Mouse (Mus musculus) neural tube, embryonic 11.5 days (tissue): ENCODE measurements around the gene Gm17571. TPM values are rescaled to one million over a fixed set of nuclear protein-coding genes. Genes with fewer than 3 reads are reported as not detected.

ENCODE experiments used
- ATAC-seq: fragments of 200-750 bp; cut with Nextera tagmentation; 2 replicates; pipeline ENCODE4 v1.8.0; 2017; ENCODE audit warnings: moderate number of reproducible peaks, mild to moderate bottlenecking, moderate TSS enrichment, moderate library complexity; ENCODE audit not compliant: insufficient read depth, low FRiP score, low TSS enrichment
- DNase-seq: peaks from one replicate; pipeline ENCODE4 v3.0.0-alpha.2; 2015; ENCODE audit warnings: low spot score
- H3K27ac ChIP-seq: fragments of 300-500 bp; sonication (generic); 2 replicates; pipeline ENCODE4 v1.5.1; 2014; ENCODE audit warnings: low read depth, mild to moderate bottlenecking, low read length
- H3K27me3 ChIP-seq: fragments of 300-500 bp; sonication (generic); 2 replicates; pipeline ENCODE4 v1.6.1; 2014; ENCODE audit warnings: mild to moderate bottlenecking, low read length, mixed read lengths; ENCODE audit not compliant: control insufficient read depth, insufficient read depth
- H3K36me3 ChIP-seq: fragments of 300-500 bp; sonication (generic); 2 replicates; pipeline ENCODE4 v1.6.1; 2014; ENCODE audit warnings: mild to moderate bottlenecking, low read length, moderate library complexity, mixed read lengths; ENCODE audit not compliant: control insufficient read depth, insufficient read depth
- H3K4me1 ChIP-seq: fragments of 300-500 bp; sonication (generic); 2 replicates; pipeline ENCODE4 v1.6.1; 2014; ENCODE audit warnings: low read length, mixed read lengths; ENCODE audit not compliant: control insufficient read depth, insufficient read depth
- H3K4me2 ChIP-seq: fragments of 300-500 bp; sonication (generic); 2 replicates; pipeline ENCODE4 v1.6.1; 2014; ENCODE audit warnings: low read depth, mild to moderate bottlenecking, moderate library complexity
- H3K4me3 ChIP-seq: fragments of 300-500 bp; sonication (generic); 2 replicates; pipeline ENCODE4 v1.5.1; 2014; ENCODE audit warnings: low read depth, low read length
- H3K9ac ChIP-seq: fragments of 300-500 bp; sonication (generic); 2 replicates; pipeline ENCODE4 v1.6.1; 2014; ENCODE audit warnings: mild to moderate bottlenecking, low read length
- H3K9me3 ChIP-seq: fragments of 300-500 bp; sonication (generic); 2 replicates; pipeline ENCODE4 v1.6.1; 2016; ENCODE audit warnings: low read length; ENCODE audit not compliant: control insufficient read depth
- WGBS: fragments of 180-500 bp; shearing (Covaris S2); extraction: QIAGEN DNeasy Blood & Tissue Kit; methylation state at CpG from one replicate; pipeline ENCODE4 v1.1.7; 2014; 5-methylcytosine and 5-hydroxymethylcytosine counted together
- polyA plus RNA-seq: library from polyadenylated mRNA; unstranded; fragments of >200 nt; fragmentation: Nextera tagmentation; extraction: Ambion mirVana; gene quantifications from 2 replicates; pipeline ENCODE4 v1.2.1, GENCODE M21; 2014

Gene Gm17571
- polyA plus RNA-seq, 1 experiment from 2014 or later, result not detected

GRCm38 (mm10) chr9:13465358-13466020, 18.9 kb upstream of the Gm17571 start:
- 69% methylated on average over 4 of the region's 4 CpGs for WGBS
- no peak overlapping the region for H3K27ac ChIP-seq
- DNase-seq, result no peak
- no peaks in the 10 kb centered on the region for H3K36me3 ChIP-seq
- H3K4me1 ChIP-seq, result peaks cover 3% of the 10 kb centered on the region; the same call in 1 of the 2 replicates
- H3K4me3 ChIP-seq, result no peak overlapping the region
- H3K9ac ChIP-seq, result no peak overlapping the region
- no peaks in the 10 kb centered on the region for H3K27me3 ChIP-seq
- H3K9me3 ChIP-seq, result no peaks in the 10 kb centered on the region
- no peak overlapping the region for H3K4me2 ChIP-seq
- no peak for ATAC-seq

- no peak overlapping the region for H3K9ac ChIP-seq
- H3K9me3 ChIP-seq, result no peaks in the 10 kb centered on the region
- no peaks in the 10 kb centered on the region for H3K27me3 ChIP-seq
- H3K4me2 ChIP-seq, result no peak overlapping the region
- no peaks in the 10 kb centered on the region for H3K36me3 ChIP-seq
- no peaks in the 10 kb centered on the region for H3K4me1 ChIP-seq
- ATAC-seq, result no peak
- no peak for DNase-seq
- 100% methylated on average over 1 of the region's 1 CpGs for WGBS
- H3K27ac ChIP-seq, result no peak overlapping the region
- H3K4me3 ChIP-seq, result no peak overlapping the region
Measured at GRCm38 (mm10) chr9:13460926-13461325, 14.4 kb upstream of the Gm17571 start.

- Histone ChIP-seq H3K27me3 (no peaks in the 10 kb centered on the region), H3K9ac (no peak overlapping the region), H3K36me3 (no peaks in the 10 kb centered on the region), H3K4me1 (no peaks in the 10 kb centered on the region), H3K4me3 (no peak overlapping the region), H3K9me3 (no peaks in the 10 kb centered on the region), H3K27ac (no peak overlapping the region), H3K4me2 (no peak overlapping the region)
- no peak for ATAC-seq
- no peak for DNase-seq
- WGBS, result 82% methylated on average over 3 of the region's 3 CpGs
Measured at GRCm38 (mm10) chr9:13460012-13460411, 13.5 kb upstream of the Gm17571 start.

DNA sequence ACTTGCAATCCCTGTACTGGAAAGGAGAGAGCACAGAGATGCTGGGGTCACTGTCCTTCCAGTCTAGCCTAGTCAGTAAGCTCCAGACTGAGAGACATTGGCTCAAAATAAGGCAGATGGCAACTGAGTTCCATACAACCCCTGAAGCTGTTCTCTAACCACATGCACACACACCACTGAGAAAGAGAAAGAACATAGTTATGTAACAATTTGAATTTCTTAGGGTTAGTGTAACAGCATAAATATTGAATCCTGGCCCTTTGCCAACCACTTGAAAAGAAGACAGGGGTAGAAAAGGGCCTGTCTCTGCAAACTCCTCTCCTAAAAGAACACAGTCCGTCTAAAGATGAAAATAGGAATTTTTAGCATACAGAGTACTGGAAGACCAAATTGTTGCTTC, 12.8 kb upstream of the Gm17571 start:
- Histone ChIP-seq H3K9me3 (no peaks in the 10 kb centered on the region), H3K9ac (no peak overlapping the region), H3K4me2 (no peak overlapping the region), H3K27me3 (no peaks in the 10 kb centered on the region), H3K27ac (no peak overlapping the region), H3K36me3 (no peaks in the 10 kb centered on the region), H3K4me3 (no peak overlapping the region), H3K4me1 (no peaks in the 10 kb centered on the region)
- ATAC-seq, result no peak
- DNase-seq, result no peak
- 84% methylated on average over 1 of the region's 1 CpGs for WGBS

- no peak for DNase-seq
- H3K4me2 ChIP-seq, result no peak overlapping the region
- H3K36me3 ChIP-seq, result no peaks in the 10 kb centered on the region
- H3K9me3 ChIP-seq, result no peaks in the 10 kb centered on the region
- no peak overlapping the region for H3K9ac ChIP-seq
- H3K4me3 ChIP-seq, result no peak overlapping the region
- 72% methylated on average over 6 of the region's 6 CpGs for WGBS
- H3K27me3 ChIP-seq, result no peaks in the 10 kb centered on the region
- no peaks in the 10 kb centered on the region; the same call in 1 of the 2 replicates for H3K4me1 ChIP-seq
- H3K27ac ChIP-seq, result no peak overlapping the region
- no peak for ATAC-seq
Measured at GRCm38 (mm10) chr9:13457774-13458173, 11.2 kb upstream of the Gm17571 start.

DNA sequence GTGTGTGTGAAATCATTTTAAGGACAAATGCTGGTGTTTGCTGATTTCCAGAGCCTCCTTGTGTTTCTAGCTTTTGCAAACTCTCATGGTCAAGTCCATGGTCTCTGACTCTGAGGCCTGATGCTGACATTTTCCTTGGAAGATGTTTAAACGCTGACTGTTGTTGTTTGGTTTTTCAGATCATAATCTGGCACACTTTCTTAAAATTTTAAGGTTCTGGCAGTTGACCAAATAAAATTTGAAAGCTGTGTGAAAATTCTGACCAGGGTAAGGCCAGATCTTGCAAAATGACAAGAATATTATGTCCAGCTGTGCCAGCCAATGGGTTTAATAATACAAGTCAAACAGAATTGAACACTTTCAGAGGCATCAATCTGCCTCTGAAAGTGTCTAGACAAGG, 8.7 kb upstream of the Gm17571 start:
- ATAC-seq (no peak), DNase-seq (no peak)
- no peaks in the 10 kb centered on the region for H3K36me3 ChIP-seq
- H3K27ac ChIP-seq, result no peak overlapping the region
- H3K4me2 ChIP-seq, result no peak overlapping the region
- H3K9ac ChIP-seq, result no peak overlapping the region
- no peak overlapping the region for H3K4me3 ChIP-seq
- 84% methylated on average over 1 of the region's 1 CpGs for WGBS
- H3K9me3 ChIP-seq, result no peaks in the 10 kb centered on the region
- H3K4me1 ChIP-seq, result no peaks in the 10 kb centered on the region; the same call in 1 of the 2 replicates
- H3K27me3 ChIP-seq, result no peaks in the 10 kb centered on the region

DNA sequence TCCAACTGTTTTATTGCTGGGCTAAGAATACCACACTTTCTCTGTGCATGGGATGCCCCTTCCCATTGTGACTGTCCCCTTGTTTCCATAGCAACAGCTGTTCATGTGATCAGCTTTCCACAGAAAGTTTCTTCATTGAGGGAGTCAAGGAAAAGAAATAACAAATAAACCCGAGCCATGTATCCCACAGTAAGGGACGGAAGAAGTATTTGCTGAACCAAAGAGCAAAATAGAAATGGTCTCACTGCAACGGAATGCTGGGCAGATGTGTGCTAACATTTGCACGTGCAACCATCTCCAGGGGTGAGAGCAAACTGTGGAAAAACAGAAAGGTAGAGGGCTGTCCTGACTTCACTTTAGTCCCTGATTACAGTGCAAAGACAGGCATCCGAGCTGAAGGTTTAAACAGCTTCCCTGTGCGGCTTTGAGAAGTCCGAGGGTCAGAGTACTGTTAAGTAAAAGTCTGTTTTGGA, 8.1 kb upstream of the Gm17571 start:
- 18% methylated on average over 7 of the region's 7 CpGs for WGBS
- ATAC-seq (peak; percentile 55; the same call in 1 of the 2 replicates), DNase-seq (peak; percentile 18)
- H3K9ac ChIP-seq, result no peak overlapping the region
- H3K4me1 ChIP-seq, result no peaks in the 10 kb centered on the region; the same call in 1 of the 2 replicates
- no peak overlapping the region for H3K27ac ChIP-seq
- no peaks in the 10 kb centered on the region for H3K27me3 ChIP-seq
- no peak overlapping the region for H3K4me3 ChIP-seq
- no peaks in the 10 kb centered on the region for H3K9me3 ChIP-seq
- no peak overlapping the region for H3K4me2 ChIP-seq
- no peaks in the 10 kb centered on the region for H3K36me3 ChIP-seq

DNA sequence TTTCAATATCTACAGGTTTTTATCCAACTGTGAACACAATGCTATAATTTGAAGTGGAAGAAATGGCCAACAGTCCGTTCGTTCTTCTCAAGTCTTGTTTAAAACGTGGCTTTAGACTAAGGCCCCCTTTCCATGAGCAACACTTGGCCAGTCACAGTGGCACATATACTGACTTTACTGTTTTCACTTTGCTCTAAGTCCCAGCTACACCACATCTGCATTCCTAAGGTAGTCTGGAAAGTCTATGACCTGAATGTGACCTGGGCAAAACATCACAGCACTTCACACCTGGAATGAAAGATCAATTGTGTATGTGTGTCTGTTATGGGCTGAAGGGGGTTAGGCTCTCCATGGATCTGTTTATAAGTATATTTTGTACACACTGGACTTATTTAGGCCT, 2.2 kb upstream of the Gm17571 start:
- Histone ChIP-seq H3K27ac (no peak overlapping the region), H3K27me3 (no peaks in the 10 kb centered on the region), H3K9me3 (no peaks in the 10 kb centered on the region), H3K4me2 (no peak overlapping the region), H3K4me3 (no peak overlapping the region), H3K9ac (no peak overlapping the region), H3K36me3 (no peaks in the 10 kb centered on the region), H3K4me1 (no peaks in the 10 kb centered on the region)
- ATAC-seq, result no peak
- no peak for DNase-seq
- WGBS, result 95% methylated on average over 3 of the region's 3 CpGs

DNA sequence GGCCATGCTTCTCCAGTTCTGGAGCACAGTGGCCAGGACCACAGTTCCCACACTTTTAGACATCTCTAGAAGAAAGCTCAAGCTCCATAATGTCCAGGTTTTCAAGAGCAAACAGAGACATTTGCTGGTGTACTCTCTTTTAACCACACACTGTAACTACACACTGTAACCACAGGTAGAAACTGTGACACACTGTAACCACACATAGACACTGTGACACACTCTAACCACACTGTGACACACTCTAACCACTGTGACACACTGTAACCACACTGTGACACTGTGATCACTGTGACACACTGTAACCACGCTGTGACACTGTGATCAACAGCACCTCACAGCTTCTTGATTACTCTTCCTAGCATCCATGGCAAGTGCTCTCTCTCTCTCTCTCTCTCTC, 317 bp downstream of the Gm17571 start:
- ATAC-seq (no peak), DNase-seq (no peak)
- H3K4me2 ChIP-seq, result no peak overlapping the region
- no peak overlapping the region for H3K4me3 ChIP-seq
- no peak overlapping the region for H3K9ac ChIP-seq
- no peak overlapping the region for H3K27ac ChIP-seq
- H3K27me3 ChIP-seq, result no peaks in the 10 kb centered on the region
- H3K9me3 ChIP-seq, result no peaks in the 10 kb centered on the region
- 89% methylated on average over 1 of the region's 1 CpGs for WGBS
- no peaks in the 10 kb centered on the region for H3K36me3 ChIP-seq
- no peaks in the 10 kb centered on the region; the same call in 1 of the 2 replicates for H3K4me1 ChIP-seq
